Mouse (Mus musculus): ENCODE results near the gene Glrx5. TPM values are rescaled to one million over a fixed set of nuclear protein-coding genes. Genes with fewer than 3 reads are reported as not detected.

Glrx5 gene
- polyA plus RNA-seq, 1 experiment from 2014 or later: 188 TPM

DNA sequence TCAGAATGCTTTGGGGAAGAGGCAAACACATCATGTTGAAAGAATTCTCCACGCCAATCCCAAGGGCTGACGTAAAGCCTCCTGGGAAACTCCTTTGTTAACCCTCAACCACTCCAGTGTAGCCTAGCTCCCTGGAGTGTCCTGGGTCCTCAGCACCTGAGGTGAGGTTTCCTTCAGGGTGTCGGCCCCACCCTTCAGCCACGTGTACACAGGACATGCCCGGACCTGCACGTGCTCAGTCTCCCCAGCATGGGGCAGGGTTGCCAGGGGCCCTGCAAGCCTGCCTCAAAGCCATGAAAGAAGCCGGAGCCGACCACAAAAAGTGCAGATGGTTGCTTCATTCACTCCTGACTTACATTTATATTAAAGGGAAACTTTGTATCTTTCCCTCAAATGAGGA lies 33.3 kb upstream of the Glrx5 start:
- WGBS: 66% methylated on average over 8 of the region's 8 CpGs
- no peak for ATAC-seq (replicated peaks; ENCODE audit: insufficient number of reproducible peaks, low FRiP score, low TSS enrichment, low read depth)
- no peak overlapping the region for H3K4me2 ChIP-seq (ENCODE audit: low read depth, low read length)

DNA sequence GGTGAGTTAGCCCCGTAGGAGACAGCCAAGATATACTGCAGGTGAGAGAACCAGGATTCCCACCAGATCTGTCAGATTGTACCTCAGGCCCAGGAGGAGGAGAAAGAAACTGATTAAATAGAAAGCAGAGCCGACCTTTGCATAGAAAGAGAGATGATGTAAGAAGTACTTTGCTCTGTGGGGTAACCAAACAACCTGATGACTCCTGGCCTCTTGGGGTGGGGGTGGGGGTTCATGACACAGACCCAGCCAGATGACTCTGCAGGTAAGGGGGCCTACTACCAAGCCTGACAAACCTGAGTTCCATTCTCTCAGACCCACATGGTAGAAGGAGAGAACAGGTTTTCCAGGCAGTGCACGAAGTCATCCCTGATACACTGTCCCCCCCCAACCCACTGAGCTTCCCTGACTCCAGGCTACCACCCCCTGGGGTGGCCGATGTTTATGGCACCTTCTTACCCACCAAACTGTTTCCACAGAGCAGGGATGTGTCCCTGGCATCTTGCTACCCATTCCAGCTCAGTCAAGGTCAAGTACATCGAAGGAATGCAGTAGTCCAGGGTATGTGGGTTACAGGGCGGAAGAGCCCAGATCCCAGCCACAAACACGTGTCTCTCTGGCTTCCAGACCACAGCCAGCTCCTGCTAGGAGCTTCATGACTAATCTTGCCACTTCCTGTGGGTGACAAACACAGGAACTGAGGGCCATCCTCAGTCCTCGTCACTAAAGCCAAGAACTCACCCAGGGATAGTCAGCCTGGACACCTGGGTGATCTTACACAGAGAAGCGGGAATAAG lies 31.8 kb upstream of the Glrx5 start:
- Histone ChIP-seq H3K27ac (replicated peaks; ENCODE audit: low read depth, low read length) (no peak overlapping the region), H3K9ac (replicated peaks; ENCODE audit: low read length) (no peak overlapping the region), H3K9me3 (replicated peaks; ENCODE audit: control insufficient read depth, low read length) (no peaks in the 10 kb centered on the region), H3K4me2 (ENCODE audit: low read depth, low read length) (no peak overlapping the region), H3K36me3 (replicated peaks; ENCODE audit: control insufficient read depth, insufficient read depth, low read depth, low read length) (no peaks in the 10 kb centered on the region), H3K4me3 (ENCODE audit: low read depth, low read length) (no peak overlapping the region), H3K27me3 (ENCODE audit: control insufficient read depth, insufficient read depth, low read length) (no peaks in the 10 kb centered on the region), H3K4me1 (ENCODE audit: control insufficient read depth, insufficient read depth, low read length) (no peaks in the 10 kb centered on the region)
- DNase-seq (ENCODE audit: low spot score) (no peak), ATAC-seq (replicated peaks; ENCODE audit: insufficient number of reproducible peaks, low FRiP score, low TSS enrichment, low read depth) (no peak)
- 77% methylated on average over 9 of the region's 9 CpGs for WGBS

More for the DNA sequence above, 33.3 kb upstream of the Glrx5 start:
- Histone ChIP-seq H3K9ac (replicated peaks; ENCODE audit: low read length) (no peak overlapping the region), H3K27me3 (ENCODE audit: control insufficient read depth, insufficient read depth, low read length) (no peaks in the 10 kb centered on the region), H3K9me3 (replicated peaks; ENCODE audit: control insufficient read depth, low read length) (no peaks in the 10 kb centered on the region), H3K36me3 (replicated peaks; ENCODE audit: control insufficient read depth, insufficient read depth, low read depth, low read length) (no peaks in the 10 kb centered on the region), H3K27ac (replicated peaks; ENCODE audit: low read depth, low read length) (no peak overlapping the region), H3K4me3 (ENCODE audit: low read depth, low read length) (no peak overlapping the region), H3K4me1 (ENCODE audit: control insufficient read depth, insufficient read depth, low read length) (no peaks in the 10 kb centered on the region)
- DNase-seq (ENCODE audit: low spot score): no peak

DNA sequence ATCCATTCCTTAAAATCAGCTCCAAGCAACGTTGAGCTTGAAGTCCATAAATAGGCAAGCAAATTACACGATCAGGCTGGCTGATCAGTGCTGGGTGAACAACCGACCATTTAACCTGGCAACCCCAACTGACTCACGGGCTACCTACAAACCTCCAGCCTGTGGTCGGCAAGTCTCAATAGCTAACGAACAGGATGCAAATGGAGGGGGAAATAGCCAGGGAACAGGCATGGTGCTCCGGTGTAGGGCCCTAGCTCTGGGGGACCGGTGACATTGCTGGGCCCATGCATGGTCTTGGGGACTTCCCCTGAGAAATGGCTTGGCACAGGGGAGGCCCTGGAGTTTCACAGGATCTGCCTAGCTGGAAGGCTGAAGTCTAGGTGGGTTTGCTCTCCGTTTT lies 31.2 kb upstream of the Glrx5 start:
- no peak overlapping the region for H3K9ac ChIP-seq (replicated peaks; ENCODE audit: low read length)
- 82% methylated on average over 9 of the region's 9 CpGs for WGBS
- H3K4me3 ChIP-seq (ENCODE audit: low read depth, low read length): no peak overlapping the region
- H3K27ac ChIP-seq (replicated peaks; ENCODE audit: low read depth, low read length): no peak overlapping the region
- no peaks in the 10 kb centered on the region for H3K4me1 ChIP-seq (ENCODE audit: control insufficient read depth, insufficient read depth, low read length)
- no peaks in the 10 kb centered on the region for H3K9me3 ChIP-seq (replicated peaks; ENCODE audit: control insufficient read depth, low read length)
- no peak for DNase-seq (ENCODE audit: low spot score)
- no peak for ATAC-seq (replicated peaks; ENCODE audit: insufficient number of reproducible peaks, low FRiP score, low TSS enrichment, low read depth)
- H3K4me2 ChIP-seq (ENCODE audit: low read depth, low read length): no peak overlapping the region
- no peaks in the 10 kb centered on the region for H3K27me3 ChIP-seq (ENCODE audit: control insufficient read depth, insufficient read depth, low read length)
- H3K36me3 ChIP-seq (replicated peaks; ENCODE audit: control insufficient read depth, insufficient read depth, low read depth, low read length): no peaks in the 10 kb centered on the region

DNA sequence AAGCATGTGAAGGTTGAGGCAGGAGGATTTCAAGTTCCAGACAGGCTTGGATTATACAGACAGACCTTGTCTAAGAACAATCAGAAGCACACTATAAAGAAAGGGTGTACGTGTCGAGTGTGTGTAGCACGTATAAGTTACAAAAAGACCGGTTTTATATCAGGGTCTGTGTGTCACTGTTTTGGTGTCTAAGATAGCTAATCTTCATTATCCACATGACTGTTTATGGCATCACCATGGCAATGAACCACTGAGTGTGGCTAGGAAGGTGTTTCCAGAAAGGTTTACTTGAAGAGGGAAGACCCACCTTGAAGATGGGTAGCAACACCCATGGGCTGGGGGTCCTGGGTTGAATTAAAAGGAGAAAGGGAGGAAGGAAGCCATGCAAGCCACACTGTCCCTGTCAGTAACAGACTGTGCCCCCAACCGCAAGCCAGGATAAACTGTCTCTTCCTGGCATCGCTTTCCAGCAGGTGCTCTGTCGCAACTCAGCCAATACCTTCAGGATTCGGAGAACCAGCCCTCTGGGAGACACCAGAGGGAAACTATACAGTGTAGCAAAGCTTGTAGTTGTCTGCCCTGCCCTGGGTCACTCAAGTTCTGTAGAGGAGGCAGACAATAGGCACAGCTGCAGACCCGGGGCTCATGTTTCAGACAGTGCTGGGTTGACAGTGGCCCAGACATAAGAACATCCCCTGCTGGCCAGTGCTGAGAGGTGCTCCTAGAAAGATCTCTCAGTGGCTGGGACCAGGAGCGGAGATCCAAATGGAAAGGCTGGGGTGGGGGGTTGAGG lies 30.0 kb upstream of the Glrx5 start:
- WGBS: 71% methylated on average over 10 of the region's 10 CpGs
- no peaks in the 10 kb centered on the region for H3K9me3 ChIP-seq (replicated peaks; ENCODE audit: control insufficient read depth, low read length)
- ATAC-seq (replicated peaks; ENCODE audit: insufficient number of reproducible peaks, low FRiP score, low TSS enrichment, low read depth) (peak; percentile 49; the same call in 1 of the 2 replicates), DNase-seq (ENCODE audit: low spot score) (peak; percentile 33)
- no peak overlapping the region for H3K4me2 ChIP-seq (ENCODE audit: low read depth, low read length)
- no peaks in the 10 kb centered on the region; the same call in 1 of the 2 replicates for H3K27me3 ChIP-seq (ENCODE audit: control insufficient read depth, insufficient read depth, low read length)
- no peaks in the 10 kb centered on the region for H3K4me1 ChIP-seq (ENCODE audit: control insufficient read depth, insufficient read depth, low read length)
- H3K36me3 ChIP-seq (replicated peaks; ENCODE audit: control insufficient read depth, insufficient read depth, low read depth, low read length): no peaks in the 10 kb centered on the region
- H3K27ac ChIP-seq (replicated peaks; ENCODE audit: low read depth, low read length): no peak overlapping the region
- H3K9ac ChIP-seq (replicated peaks; ENCODE audit: low read length): no peak overlapping the region
- no peak overlapping the region for H3K4me3 ChIP-seq (ENCODE audit: low read depth, low read length)

DNA sequence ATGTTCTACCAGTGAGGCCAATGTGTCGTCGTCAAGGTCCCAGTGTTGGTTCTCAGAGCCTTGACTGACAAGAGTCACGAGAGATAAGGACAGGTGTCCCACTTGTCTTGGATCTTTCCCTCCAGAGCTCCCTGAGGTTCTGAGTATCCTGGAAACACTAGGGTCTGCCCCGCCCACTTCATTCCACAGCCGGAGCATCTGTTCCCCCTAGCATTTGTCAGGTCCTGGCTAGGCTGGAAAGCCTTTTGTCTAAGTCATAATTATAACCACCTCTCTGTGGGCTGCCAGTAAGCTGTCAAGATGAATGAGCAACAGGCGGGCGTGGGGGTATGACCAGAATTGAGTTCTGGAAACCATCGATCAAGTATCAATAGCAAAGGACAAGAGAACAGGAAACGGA lies 29.3 kb upstream of the Glrx5 start:
- no peak overlapping the region for H3K4me2 ChIP-seq (ENCODE audit: low read depth, low read length)
- ATAC-seq (replicated peaks; ENCODE audit: insufficient number of reproducible peaks, low FRiP score, low TSS enrichment, low read depth) (no peak), DNase-seq (ENCODE audit: low spot score) (no peak)
- H3K9me3 ChIP-seq (replicated peaks; ENCODE audit: control insufficient read depth, low read length): no peaks in the 10 kb centered on the region
- H3K27ac ChIP-seq (replicated peaks; ENCODE audit: low read depth, low read length): no peak overlapping the region
- no peaks in the 10 kb centered on the region for H3K36me3 ChIP-seq (replicated peaks; ENCODE audit: control insufficient read depth, insufficient read depth, low read depth, low read length)
- H3K4me3 ChIP-seq (ENCODE audit: low read depth, low read length): no peak overlapping the region
- no peaks in the 10 kb centered on the region; the same call in 1 of the 2 replicates for H3K27me3 ChIP-seq (ENCODE audit: control insufficient read depth, insufficient read depth, low read length)
- no peaks in the 10 kb centered on the region for H3K4me1 ChIP-seq (ENCODE audit: control insufficient read depth, insufficient read depth, low read length)
- H3K9ac ChIP-seq (replicated peaks; ENCODE audit: low read length): no peak overlapping the region
- WGBS: 58% methylated on average over 9 of the region's 9 CpGs

DNA sequence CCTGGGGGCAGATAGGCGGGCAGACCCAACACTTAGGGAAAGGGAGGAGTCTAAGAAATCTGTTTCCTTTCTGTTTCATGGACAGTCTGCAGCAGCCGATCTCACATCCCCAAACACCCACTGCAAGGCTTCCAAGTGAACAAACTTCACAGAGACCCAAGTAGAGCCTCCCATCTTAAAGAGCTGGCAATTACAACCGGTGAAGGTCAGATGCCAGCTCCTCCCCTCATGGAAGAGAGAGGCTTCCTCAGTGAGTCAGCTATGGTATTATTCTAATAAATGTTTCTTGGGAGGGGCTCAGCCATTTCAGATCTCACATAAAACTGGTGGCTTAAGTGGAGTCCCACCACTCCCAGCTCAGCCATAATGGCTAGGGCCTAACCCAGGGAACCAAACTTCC lies 28.8 kb upstream of the Glrx5 start:
- Histone ChIP-seq H3K4me1 (ENCODE audit: control insufficient read depth, insufficient read depth, low read length) (peaks cover 3% of the 10 kb centered on the region; the same call in 1 of the 2 replicates), H3K27ac (replicated peaks; ENCODE audit: low read depth, low read length) (no peak overlapping the region), H3K4me3 (ENCODE audit: low read depth, low read length) (no peak overlapping the region), H3K9me3 (replicated peaks; ENCODE audit: control insufficient read depth, low read length) (no peaks in the 10 kb centered on the region), H3K36me3 (replicated peaks; ENCODE audit: control insufficient read depth, insufficient read depth, low read depth, low read length) (no peaks in the 10 kb centered on the region), H3K27me3 (ENCODE audit: control insufficient read depth, insufficient read depth, low read length) (peaks cover 4% of the 10 kb centered on the region; the same call in 1 of the 2 replicates), H3K4me2 (ENCODE audit: low read depth, low read length) (no peak overlapping the region), H3K9ac (replicated peaks; ENCODE audit: low read length) (no peak overlapping the region)
- ATAC-seq (replicated peaks; ENCODE audit: insufficient number of reproducible peaks, low FRiP score, low TSS enrichment, low read depth) (no peak), DNase-seq (ENCODE audit: low spot score) (no peak)
- WGBS: 72% methylated on average over 3 of the region's 3 CpGs

DNA sequence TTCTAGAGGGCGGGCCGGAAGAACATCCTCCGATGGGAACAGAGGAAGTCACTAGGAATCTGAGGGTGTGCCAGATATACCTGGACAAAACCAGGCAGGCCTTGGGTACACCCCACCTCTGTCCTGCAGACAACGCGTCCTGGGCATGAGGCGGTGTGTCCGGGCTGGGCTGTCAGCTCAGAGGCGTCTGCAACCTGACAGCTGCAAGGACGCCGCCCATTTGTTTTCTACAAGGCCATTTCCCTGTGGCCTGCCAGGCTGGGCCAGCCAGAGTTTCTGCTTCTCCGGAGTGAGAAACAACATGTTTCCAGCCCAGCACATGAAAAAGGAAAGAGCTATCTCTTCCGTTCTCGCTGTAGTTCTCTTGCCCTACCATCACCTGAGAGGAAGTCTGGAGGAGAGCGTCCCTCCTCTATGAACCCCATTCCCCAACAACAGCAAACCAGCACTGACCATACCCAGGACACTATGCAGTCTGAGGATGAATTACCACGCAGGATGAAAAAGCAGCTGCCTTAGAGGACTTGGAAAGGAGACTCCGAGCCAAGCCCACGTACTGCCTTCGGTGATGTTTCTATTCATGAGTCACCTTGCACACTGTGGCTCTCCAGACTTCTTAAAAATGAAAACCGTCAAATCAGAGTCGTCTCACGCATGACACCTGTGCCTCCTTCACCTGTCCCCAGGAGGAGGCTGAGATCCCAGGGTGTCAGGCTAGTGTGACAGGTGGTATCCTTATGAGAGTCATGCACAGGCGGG lies 27.4 kb upstream of the Glrx5 start:
- Histone ChIP-seq H3K4me1 (ENCODE audit: control insufficient read depth, insufficient read depth, low read length) (peaks cover 12% of the 10 kb centered on the region), H3K9me3 (replicated peaks; ENCODE audit: control insufficient read depth, low read length) (no peaks in the 10 kb centered on the region), H3K27me3 (ENCODE audit: control insufficient read depth, insufficient read depth, low read length) (peaks cover 18% of the 10 kb centered on the region), H3K36me3 (replicated peaks; ENCODE audit: control insufficient read depth, insufficient read depth, low read depth, low read length) (no peaks in the 10 kb centered on the region), H3K27ac (replicated peaks; ENCODE audit: low read depth, low read length) (no peak overlapping the region), H3K9ac (replicated peaks; ENCODE audit: low read length) (no peak overlapping the region), H3K4me2 (ENCODE audit: low read depth, low read length) (no peak overlapping the region), H3K4me3 (ENCODE audit: low read depth, low read length) (no peak overlapping the region)
- no peak for ATAC-seq (replicated peaks; ENCODE audit: insufficient number of reproducible peaks, low FRiP score, low TSS enrichment, low read depth)
- DNase-seq (ENCODE audit: low spot score): no peak
- WGBS: 76% methylated on average over 22 of the region's 22 CpGs

DNA sequence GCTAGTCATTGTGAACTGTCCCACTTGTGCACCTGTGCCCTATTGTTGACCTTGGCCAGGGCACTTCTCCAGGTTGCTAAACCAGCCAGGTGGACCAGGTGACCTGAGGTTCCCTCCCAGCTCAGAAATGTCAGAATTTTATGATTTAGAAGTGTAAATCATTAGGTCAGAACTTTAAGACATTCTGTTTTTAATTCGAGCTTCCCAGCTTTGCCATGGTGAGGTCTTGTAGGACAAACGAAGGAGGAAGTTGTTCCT lies 26.8 kb upstream of the Glrx5 start:
- Histone ChIP-seq H3K9ac (replicated peaks; ENCODE audit: low read length) (no peak overlapping the region), H3K27me3 (ENCODE audit: control insufficient read depth, insufficient read depth, low read length) (peaks cover 19% of the 10 kb centered on the region), H3K27ac (replicated peaks; ENCODE audit: low read depth, low read length) (no peak overlapping the region), H3K9me3 (replicated peaks; ENCODE audit: control insufficient read depth, low read length) (no peaks in the 10 kb centered on the region), H3K4me1 (ENCODE audit: control insufficient read depth, insufficient read depth, low read length) (peaks cover 12% of the 10 kb centered on the region), H3K36me3 (replicated peaks; ENCODE audit: control insufficient read depth, insufficient read depth, low read depth, low read length) (no peaks in the 10 kb centered on the region), H3K4me3 (ENCODE audit: low read depth, low read length) (no peak overlapping the region), H3K4me2 (ENCODE audit: low read depth, low read length) (no peak overlapping the region)
- 85% methylated on average over 2 of the region's 2 CpGs for WGBS
- DNase-seq (ENCODE audit: low spot score) (no peak), ATAC-seq (replicated peaks; ENCODE audit: insufficient number of reproducible peaks, low FRiP score, low TSS enrichment, low read depth) (no peak)
